In the genomic region with DNA sequence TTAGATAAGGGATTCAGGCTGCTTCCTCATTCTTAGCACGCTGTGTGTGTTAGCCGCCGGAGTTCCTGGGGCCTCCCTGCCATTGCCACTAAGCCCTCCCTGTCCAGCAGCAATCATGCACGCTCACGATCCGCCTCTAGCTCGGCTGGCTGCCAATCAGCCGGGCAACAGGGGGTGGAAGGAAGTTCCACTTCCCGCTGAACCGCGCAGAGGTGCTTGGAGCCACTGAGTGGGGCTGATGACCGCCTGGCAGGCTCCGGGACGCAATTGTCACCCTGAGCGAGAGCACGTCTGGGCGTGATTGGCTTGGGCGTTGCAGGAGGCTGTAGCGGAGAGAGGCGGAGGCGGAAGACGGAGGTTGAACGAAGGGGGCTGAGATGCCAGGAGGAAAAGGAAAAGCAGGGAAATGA, we compare ENCODE assay signal across 8 mouse cellular contexts. TPM values are rescaled to one million over a fixed set of nuclear protein-coding genes. Genes with fewer than 3 reads are reported as not detected.
A peak's percentile ranks its signal among the peaks of the same experiment; 100 is the strongest.
DNase-seq lines count a peak whose midpoint lies in the region; ATAC-seq lines count a peak whose summit lies in the region.

No protein-coding gene starts in this region.

- ATAC-seq in embryonic facial prominence, embryonic 11.5 days (replicated peaks; ENCODE audit: insufficient number of reproducible peaks, low FRiP score, low TSS enrichment, low read depth): peak; percentile 91

- peak; percentile 90 to 91 for DNase-seq in adrenal gland, postnatal 36 days
- peak; percentile 77 for DNase-seq in embryonic facial prominence, embryonic 11.5 days (ENCODE audit: low spot score)
- peak; percentile 91 to 95 for DNase-seq in heart, adult 18-20 months
- peak; percentile 88 for DNase-seq in kidney, adult 18-20 months
- DNase-seq in left cerebral cortex, postnatal 4 days: peak; percentile 85
- DNase-seq in midbrain, embryonic 10.5 days (ENCODE audit: low spot score): peak; percentile 86
- DNase-seq in skeletal muscle tissue, adult 2 months (ENCODE audit: low read depth, low spot score): peak; percentile 70
- peak; percentile 79 for DNase-seq in yolk sac, embryonic 10.5 days (ENCODE audit: low spot score)

- no peak overlapping the region for H3K27ac ChIP-seq in embryonic facial prominence, embryonic 11.5 days (replicated peaks; ENCODE audit: low read depth, low read length)
- peak overlapping the region; percentile 83 for H3K27ac ChIP-seq in midbrain, embryonic 10.5 days (replicated peaks)

- peaks cover 2% of the 10 kb centered on the region; the same call in 1 of the 2 replicates for H3K27me3 ChIP-seq in embryonic facial prominence, embryonic 11.5 days (ENCODE audit: control insufficient read depth, insufficient read depth, low read length)
- peaks cover 27% of the 10 kb centered on the region for H3K27me3 ChIP-seq in midbrain, embryonic 10.5 days (ENCODE audit: low read depth, poor library complexity, severe bottlenecking)

- peak overlapping the region; percentile 41 for H3K4me3 ChIP-seq in embryonic facial prominence, embryonic 11.5 days (ENCODE audit: low read depth, low read length)
- peak overlapping the region; percentile 56 for H3K4me3 ChIP-seq in midbrain, embryonic 10.5 days

- peak overlapping the region; percentile 64 for H3K4me2 ChIP-seq in embryonic facial prominence, embryonic 11.5 days (ENCODE audit: low read depth, low read length)

- no peaks in the 10 kb centered on the region for H3K4me1 ChIP-seq in embryonic facial prominence, embryonic 11.5 days (ENCODE audit: control insufficient read depth, insufficient read depth, low read length)
- H3K4me1 ChIP-seq in midbrain, embryonic 10.5 days: peaks cover 23% of the 10 kb centered on the region

- intact Hi-C loops in left cerebral cortex, postnatal 4 days (cut with DNase I): no loop called here

- peak overlapping the region; percentile 64 for H3K9ac ChIP-seq in embryonic facial prominence, embryonic 11.5 days (replicated peaks; ENCODE audit: low read length)

- H3K9me3 ChIP-seq in embryonic facial prominence, embryonic 11.5 days (replicated peaks; ENCODE audit: control insufficient read depth, low read length): no peaks in the 10 kb centered on the region; the same call in 1 of the 2 replicates
- H3K9me3 ChIP-seq in midbrain, embryonic 10.5 days (replicated peaks): peaks cover 4% of the 10 kb centered on the region; the same call in 1 of the 2 replicates

- no peaks in the 10 kb centered on the region for H3K36me3 ChIP-seq in embryonic facial prominence, embryonic 11.5 days (replicated peaks; ENCODE audit: control insufficient read depth, insufficient read depth, low read depth, low read length)
- no peaks in the 10 kb centered on the region for H3K36me3 ChIP-seq in midbrain, embryonic 10.5 days

- under 1% methylated on average over 23 of the region's 23 CpGs for WGBS in embryonic facial prominence, embryonic 11.5 days
- WGBS in midbrain, embryonic 10.5 days: under 1% methylated on average over 23 of the region's 23 CpGs

RNA-seq across cellular contexts. Expression of a gene that starts 5.0 kb away (rescaled TPM):
- 1 to 10 TPM; 4.9 to 8.3 TPM for total RNA-seq in adrenal gland, postnatal 36 days (2021)
- polyA plus RNA-seq in embryonic facial prominence, embryonic 11.5 days (2014; fragmentation: Nextera tagmentation; extraction: Ambion mirVana): 1.2 and 1.3 TPM in 2 replicates
- 1 to 10 TPM; 7.6 TPM for total RNA-seq in heart, adult 18-20 months (2021)
- total RNA-seq in left cerebral cortex, postnatal 4 days (2021): 10 to 100 TPM; 28.2 to 30.7 TPM
- polyA plus RNA-seq in midbrain, embryonic 10.5 days (2016; fragmentation: Nextera tagmentation; extraction: Ambion mirVana): 1.9 and 2.9 TPM in 2 replicates
